Mouse (Mus musculus): ENCODE results near the gene H2-Eb2. TPM values are rescaled to one million over a fixed set of nuclear protein-coding genes. Genes with fewer than 3 reads are reported as not detected.

The H2-Eb2 gene
- total RNA-seq, 2 experiments from 2014 or later = not detected

DNA sequence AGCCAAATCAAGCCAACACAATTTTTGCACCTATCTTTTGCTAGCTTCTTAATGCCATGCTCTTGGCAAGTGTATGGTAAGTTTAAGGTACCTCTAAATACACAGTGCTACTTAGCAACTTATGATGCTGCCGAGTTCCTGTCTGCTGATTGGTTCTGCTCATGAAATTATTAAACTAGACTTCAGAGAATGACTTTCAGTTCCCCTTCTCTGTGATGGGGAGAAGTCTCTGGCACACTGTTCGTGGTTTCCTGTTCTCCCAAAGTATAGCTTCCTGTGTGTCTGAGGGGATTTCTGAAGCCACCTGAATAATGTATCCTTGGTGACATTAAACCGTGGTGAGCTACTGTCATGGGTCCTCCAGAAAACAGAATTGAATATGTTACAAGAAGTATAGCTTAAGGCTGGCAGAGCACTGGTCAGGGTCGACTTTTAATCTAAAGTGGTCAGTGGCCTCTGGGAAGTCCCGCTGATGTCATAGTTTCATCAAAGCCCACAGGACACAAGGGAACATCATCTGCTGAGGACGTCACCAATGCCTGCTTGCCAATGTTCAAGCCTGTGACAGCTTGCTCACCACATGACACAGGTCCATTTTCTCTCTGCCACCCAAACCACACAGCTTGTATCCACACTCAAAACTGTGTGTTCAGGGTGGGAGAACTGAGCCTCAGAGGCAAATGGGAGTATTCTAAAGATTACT is 22.3 kb downstream of the H2-Eb2 start:
- intact Hi-C loops (cut with DNase I) = no loop called here
- DNase-seq = peak; percentile 46 to 59

DNA sequence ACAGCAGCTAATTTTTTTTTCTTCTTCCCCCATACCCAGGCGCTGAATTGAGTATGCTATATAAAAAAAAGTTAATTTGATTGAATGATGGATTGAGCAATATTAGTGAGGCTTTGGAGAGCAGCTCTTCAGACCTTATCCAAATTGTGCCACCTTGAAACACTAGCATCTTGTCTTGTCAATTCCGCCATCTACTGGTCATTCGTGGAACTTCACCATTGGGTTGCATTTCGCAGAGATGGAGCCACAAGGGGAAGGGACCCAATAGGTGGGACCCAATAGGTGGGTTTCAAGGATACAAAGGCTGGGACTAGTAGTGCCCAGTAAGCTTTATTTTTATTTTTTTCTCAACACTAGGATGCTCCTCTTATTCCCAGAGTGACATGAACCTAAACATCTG is 24.0 kb downstream of the H2-Eb2 start:
- peak; percentile 74 to 87 for DNase-seq
- intact Hi-C loops (cut with DNase I) = loop anchor here (1.0 kb wide), 1 partner anchor 99 kb away; no protein-coding TSS in a partner anchor

DNA sequence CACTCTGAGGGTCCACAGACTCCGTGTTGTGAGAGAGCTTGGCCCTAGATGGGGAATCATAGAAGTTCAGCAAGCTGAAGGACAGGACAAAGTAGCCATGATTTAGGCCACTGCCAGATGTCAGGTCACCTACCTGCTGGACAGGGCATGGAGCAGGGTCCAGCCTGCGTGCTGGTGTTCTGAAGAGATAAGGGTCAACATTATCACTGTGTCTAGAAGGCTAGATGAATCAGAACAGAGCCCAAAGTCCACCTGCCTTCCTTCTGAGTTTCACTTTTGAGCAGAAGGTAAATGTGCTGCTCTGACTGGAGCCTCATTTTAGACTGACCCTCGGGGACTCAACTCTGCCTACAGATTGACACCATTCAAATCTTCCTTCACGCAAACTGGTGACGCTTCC is 29.1 kb downstream of the H2-Eb2 start, which contains the start of gene Btnl2:
Gene Btnl2 (plus strand): TSS at position 284 of the 400 bp plus-strand sequence.
- DNase-seq = no peak
- intact Hi-C loops (cut with DNase I) = no loop called here

- intact Hi-C loops (cut with DNase I) = no loop called here
- DNase-seq = peak in 1 of 2 experiments; percentile 4
Observed at GRCm38 (mm10) chr17:34354940-34355339, 29.5 kb downstream of the H2-Eb2 start.

- DNase-seq = no peak
- intact Hi-C loops (cut with DNase I) = no loop called here
Observed at GRCm38 (mm10) chr17:34362954-34363546, 37.6 kb downstream of the H2-Eb2 start.

GRCm38 (mm10) chr17:34363676-34364310 is 38.3 kb downstream of the H2-Eb2 start:
- intact Hi-C loops (cut with DNase I) = no loop called here
- no peak for DNase-seq

- no peak for DNase-seq
- intact Hi-C loops (cut with DNase I) = no loop called here
Observed at GRCm38 (mm10) chr17:34365031-34365430, 39.6 kb downstream of the H2-Eb2 start.

GRCm38 (mm10) chr17:34370563-34370962 is 45.1 kb downstream of the H2-Eb2 start:
- intact Hi-C loops (cut with DNase I) = no loop called here

DNA sequence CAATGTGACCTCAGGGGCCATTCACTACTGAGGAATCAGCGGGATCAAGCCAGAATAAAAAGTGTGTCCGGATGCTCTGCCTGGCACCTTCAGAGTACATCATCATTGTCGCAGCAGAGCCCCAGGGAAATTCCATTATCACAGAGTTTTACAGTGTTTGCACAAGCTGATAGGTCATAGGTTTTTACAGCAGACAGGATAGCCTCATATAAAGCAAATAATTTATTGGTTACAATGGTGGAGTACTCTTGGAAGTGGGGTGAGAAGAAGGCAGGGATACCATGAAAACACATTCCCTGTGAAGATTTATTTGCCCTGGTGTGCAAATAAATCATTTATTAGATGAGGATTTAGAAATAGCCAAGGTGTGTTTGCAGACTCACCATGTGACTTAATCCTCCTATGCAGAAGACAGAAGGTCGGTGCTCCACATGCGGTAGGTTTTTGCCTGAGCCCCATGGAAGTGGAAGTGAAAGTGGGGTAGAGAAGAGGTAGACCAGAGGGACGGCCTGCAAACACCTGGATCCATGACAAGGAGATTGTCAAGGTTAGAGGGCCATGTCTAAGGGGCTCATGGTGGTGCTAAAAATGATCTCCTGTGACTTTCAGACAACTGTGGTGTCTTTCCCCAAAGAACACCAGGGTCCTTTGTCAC is 47.7 kb downstream of the H2-Eb2 start:
- intact Hi-C loops (cut with DNase I) = no loop called here

More at GRCm38 (mm10) chr17:34370563-34370962, 45.1 kb downstream of the H2-Eb2 start:
- DNase-seq = no peak

DNA sequence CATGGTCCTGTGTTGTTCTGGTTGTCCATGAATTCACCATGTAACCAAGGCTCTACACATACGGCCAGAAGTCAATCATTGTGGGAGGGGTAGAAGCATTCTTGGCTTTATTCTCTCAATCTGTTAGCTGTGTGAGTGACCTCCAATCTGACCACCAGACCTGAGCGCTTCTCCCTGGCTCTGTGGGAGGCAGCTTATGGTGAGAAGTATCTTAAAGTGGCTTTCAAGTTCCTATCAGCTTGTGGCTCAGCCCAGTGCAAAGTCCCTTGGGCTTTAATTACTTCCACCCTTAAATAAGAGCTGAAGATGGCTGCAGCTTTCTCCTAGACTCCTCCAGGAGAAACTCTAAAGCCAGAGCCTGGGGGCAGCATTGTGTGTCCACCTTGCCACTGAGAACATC is 51.4 kb downstream of the H2-Eb2 start, which contains the start of gene Btnl1:
Gene Btnl1 (plus strand): TSS at position 286 of the 400 bp plus-strand sequence.
- DNase-seq = no peak
- intact Hi-C loops (cut with DNase I) = no loop called here

More for the DNA sequence above, 47.7 kb downstream of the H2-Eb2 start:
- no peak for DNase-seq

DNA sequence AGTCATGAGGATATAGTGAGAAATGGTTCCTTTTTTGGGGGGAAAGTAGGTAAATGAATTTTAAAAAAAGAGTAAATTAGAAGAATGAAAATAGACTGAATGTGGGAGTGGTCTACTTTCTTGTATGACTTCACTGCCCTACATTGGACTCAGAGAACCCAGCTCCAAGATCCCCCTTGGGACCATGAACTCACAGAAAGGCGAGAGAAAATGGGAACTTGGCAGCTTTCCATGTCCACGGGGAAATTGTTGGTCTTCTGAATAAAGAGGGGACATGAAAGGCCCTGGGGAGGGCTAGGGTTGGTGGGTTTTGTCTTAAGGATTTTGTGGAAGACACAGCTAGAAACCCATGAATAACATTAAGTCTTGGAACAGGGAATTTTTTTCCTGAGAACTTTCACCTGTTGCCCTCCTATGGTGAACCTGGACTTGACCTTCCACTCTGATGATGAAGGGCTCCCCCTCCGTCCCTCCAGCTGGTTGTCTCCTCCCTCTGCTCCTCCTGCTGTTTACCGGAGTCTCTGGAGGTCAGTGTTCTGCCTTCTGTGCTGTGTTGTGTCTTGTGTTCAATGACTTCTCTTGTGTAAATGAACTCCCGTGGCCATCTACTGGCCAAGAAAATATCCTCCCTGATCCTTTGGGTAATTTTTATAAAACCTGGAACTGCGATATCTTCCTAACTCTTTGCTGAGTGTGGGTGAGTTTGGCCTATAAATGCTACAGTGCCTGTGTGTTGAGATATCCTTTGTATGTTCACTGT is 52.2 kb downstream of the H2-Eb2 start:
- intact Hi-C loops (cut with DNase I) = no loop called here
- DNase-seq = no peak

DNA sequence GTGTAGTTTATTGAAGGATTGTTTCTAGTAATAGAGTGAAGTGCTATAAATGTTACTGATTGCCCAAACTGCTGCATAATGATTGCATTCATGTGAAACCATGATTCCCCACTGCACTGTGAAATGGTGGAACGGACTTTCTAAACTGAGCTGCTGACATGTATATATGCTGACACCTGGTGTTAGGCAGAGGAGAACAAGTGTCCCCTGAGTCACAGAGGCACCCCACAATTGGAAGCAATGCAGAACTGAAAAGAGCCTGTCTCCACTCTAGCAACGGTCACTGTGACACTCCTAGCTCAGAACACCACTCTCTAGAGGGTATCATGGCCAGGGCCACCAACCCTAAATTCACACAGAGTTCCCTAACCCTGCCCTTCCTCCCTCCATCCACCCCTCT is 53.3 kb downstream of the H2-Eb2 start:
- no peak for DNase-seq
- intact Hi-C loops (cut with DNase I) = no loop called here

DNA sequence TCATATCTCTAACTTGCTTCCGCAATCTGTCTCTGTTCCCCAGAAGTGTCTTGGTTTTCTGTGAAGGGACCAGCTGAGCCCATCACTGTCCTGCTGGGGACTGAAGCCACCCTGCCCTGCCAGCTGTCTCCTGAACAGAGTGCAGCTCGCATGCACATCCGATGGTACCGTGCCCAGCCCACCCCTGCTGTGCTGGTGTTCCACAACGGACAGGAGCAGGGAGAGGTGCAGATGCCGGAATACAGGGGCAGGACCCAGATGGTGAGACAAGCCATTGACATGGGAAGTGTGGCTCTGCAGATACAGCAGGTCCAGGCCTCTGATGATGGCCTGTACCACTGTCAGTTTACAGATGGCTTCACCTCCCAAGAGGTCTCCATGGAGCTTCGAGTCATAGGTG is 54.0 kb downstream of the H2-Eb2 start:
- no peak for DNase-seq
- intact Hi-C loops (cut with DNase I) = no loop called here

DNA sequence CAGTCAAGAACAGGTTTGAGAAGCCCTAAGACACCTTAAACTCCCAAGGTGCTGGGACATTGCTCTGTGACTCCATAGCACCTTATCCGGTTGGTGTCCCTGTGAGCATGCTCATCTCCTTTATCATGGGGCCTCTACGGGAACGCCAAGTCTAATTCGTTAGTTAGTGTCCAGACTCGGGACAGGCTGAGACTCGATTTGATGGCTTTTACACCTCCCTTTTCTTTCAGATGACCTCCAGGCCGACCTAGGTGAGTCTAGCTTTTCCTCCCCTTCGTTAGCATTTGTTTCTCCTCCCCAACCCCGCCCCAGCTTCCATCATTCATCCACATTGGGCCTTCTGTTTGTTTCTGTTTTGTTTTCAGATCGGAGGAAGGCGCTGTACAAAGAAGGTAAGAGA is 56.4 kb downstream of the H2-Eb2 start:
- intact Hi-C loops (cut with DNase I) = no loop called here
- DNase-seq = no peak

DNA sequence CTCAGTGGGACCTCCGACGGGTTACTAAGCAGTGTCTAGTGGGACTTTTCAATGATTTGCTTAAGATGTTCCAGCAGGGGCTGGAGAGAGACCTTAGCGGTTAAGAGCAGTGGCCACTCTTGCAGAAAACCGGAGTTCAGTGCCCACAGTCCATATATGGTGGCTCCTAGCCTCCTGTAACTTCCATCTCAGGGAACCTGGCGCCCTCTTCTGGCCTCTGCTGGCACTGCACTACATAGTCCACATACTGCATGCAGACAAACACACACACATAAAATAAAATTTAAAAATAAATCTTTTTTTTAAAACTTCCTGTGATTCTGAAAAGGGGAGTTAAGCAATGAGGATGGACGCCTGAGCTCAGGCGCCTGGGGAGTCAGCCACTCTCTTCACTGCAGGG is 57.7 kb downstream of the H2-Eb2 start:
- intact Hi-C loops (cut with DNase I) = no loop called here

DNA sequence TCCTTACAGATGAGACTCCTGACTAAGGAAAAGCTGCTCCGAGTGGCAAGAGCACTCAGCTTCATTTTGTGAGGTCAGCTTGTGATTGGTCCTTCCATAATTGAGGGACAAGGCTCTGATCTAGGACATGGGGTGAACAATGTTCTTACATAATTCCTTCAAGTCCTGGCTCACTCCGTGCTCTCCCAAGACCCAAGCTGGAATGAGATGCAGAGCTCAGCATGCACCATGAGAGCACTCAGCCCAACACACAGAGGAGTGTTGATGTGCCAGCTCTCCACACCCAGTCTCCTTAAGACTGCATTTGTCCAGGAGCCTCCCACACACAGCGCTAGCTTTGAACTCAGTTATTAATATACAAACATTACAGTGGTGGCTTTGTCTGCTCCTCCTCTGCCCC is 59.2 kb downstream of the H2-Eb2 start:
- DNase-seq = no peak
- intact Hi-C loops (cut with DNase I) = no loop called here

More for the DNA sequence above, 57.7 kb downstream of the H2-Eb2 start:
- peak in 1 of 2 experiments; percentile 22 for DNase-seq

DNA sequence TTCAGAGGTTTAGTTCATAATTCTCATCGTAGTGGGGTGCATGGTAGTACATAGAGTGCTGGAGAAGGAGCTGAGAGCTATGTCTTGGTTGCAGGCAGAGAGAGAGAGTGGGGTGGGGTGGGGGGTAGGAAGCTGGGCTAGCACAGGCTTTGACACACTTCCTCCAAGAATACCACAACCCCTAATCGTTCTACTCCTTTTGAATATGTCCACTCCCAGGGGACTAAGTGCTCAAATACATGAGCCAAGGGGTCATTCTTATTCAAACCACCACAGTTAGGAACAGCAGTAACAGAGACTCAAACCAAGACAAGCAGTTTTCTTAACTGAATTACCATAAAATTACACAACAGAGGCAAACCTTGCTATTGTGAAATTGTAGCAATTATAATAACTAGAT is 61.2 kb downstream of the H2-Eb2 start:
- intact Hi-C loops (cut with DNase I) = no loop called here
- DNase-seq = no peak

DNA sequence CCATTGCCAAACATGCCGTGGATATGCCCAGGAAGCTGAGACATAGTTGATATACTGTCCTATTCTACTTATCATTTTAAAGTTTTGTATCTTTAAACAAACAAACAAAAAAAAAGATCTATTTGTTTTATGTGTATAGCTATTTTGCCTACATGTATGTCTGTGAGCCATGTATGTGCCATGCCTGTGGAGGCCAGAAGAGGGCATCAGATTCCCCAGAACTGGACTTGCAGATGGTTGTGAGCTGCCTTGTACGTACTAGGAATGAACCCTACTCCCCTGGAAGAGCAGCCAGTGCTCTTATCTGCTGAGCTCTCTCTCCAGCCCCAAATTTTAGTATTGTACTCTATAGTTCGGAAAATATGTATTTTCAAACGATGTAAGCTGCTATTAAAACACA is 63.0 kb downstream of the H2-Eb2 start:
- intact Hi-C loops (cut with DNase I) = loop anchor here (1.0 kb wide), 1 partner anchor 23 kb away; no protein-coding TSS in a partner anchor
- peak in 1 of 2 experiments; percentile 43 for DNase-seq
